Mouse (Mus musculus) heart, postnatal 36 days (tissue): ENCODE measurements at regions not wholly inside any gene's neighbourhood (a gene's known extent, or its start where the extent isn't known, plus 50 kb on each side); places are given as distances from the start of the nearest gene placed in this dataset.

Experiments
- DNase-seq, 2 experiments: peaks; one replicate each; pipeline ENCODE4 v3.0.0; 2021 to 2022
- intact Hi-C: fragments of 180-260 bp; cut with DNase I; formaldehyde crosslinking; loops from one replicate; pipeline ENCODE4 v1.15.1; 2025

- intact Hi-C loops, result no loop called here
- DNase-seq, result no peak
Measured at GRCm38 (mm10) chr6:148548138-148548778, 104.1 kb upstream of the Tmtc1 start.

DNA sequence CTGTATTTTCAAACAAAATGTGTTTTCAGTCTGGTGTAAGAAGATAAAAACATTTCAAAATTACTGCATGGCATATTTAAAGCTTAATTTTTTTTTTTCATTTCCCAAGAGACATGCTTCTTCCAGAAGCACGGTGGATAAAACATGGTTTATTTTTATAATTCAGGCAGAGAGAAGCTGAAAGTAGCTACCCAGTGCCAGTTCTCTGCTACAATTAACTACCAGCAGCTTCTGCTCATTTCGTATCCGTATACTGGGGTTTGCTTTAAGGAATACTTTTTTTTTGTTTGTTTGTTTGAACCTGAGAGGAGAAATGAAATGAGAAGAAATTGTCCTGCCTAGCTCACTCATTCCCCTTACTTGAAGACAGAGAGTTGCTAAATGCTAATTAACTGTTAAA, 98.9 kb upstream of the Tmtc1 start:
- intact Hi-C loops, result no loop called here
- DNase-seq, result no peak

DNA sequence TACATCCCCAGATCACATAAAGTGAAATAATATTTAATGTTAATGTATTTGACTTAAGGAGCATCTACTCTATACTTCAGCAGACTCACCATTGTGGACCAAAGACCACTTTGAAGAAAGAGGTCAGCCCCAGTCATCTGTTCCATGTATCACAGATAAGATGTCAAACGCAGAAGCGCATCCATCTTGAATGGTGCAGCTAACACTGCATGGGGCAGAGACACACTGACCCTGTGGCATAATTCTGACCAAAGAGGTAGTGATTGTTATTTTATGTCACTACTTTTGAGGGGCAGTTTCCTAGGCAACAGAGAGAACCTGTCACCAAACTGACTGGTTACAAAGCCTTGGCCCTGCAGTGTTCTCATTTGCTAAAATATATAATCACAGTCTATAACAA, 97.8 kb upstream of the Tmtc1 start:
- intact Hi-C loops, result no loop called here
- DNase-seq, result no peak

DNA sequence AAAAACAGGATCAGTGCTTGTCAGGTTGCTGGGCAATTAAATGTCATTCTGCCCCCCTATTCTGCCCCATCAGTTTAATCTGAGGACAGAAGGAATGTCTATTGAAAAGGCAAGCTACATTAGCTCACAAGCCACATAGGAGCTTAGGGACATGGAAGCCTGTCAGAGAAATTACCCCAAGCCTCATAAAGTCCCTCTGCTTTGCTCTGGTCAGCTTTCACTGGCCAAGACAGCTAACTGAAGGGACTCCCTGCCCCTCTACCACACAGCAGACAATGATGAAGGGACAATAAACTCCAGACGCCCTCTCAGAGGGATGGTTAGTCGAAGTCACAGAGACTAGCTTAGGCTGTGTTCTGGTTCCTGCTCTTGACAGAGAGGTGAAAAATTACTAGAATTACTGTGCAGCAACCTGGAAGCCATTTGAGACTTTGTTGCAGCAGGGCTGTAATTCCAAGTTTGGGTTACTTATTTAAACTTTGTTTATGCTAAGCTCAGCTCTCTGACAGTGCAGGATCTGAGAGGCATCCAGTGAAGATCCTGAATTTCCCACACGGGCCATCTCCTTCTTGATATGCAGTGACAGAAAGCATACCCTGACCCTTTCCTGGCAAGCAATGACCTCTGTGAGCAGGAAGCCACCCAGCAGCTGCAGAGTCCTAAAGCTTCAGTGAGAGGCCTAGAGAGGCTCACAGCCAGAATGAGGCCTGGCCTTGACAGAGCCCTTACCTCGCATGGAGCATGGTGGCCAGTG, 95.2 kb upstream of the Tmtc1 start:
- intact Hi-C loops, result no loop called here
- no peak for DNase-seq

DNA sequence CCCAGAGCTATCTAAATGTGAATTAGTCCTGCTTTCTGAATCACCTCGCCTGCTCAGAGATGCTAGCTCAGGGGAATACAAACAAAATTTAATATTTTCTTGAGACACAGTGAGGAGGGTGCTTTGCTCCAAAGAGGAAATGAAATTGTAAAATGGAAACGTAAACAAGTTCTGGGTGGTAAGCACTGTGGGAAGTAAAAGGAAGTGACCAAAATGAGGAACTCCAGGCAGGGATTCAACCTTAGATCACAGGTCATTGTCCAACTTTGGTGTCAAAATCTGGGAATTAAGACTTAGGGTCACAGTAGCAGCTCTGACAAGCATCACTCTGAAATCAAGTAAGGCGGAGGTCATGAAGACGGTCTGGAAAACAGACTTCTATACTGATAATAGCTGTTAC, 90.2 kb upstream of the Tmtc1 start:
- intact Hi-C loops, result no loop called here
- no peak for DNase-seq

DNA sequence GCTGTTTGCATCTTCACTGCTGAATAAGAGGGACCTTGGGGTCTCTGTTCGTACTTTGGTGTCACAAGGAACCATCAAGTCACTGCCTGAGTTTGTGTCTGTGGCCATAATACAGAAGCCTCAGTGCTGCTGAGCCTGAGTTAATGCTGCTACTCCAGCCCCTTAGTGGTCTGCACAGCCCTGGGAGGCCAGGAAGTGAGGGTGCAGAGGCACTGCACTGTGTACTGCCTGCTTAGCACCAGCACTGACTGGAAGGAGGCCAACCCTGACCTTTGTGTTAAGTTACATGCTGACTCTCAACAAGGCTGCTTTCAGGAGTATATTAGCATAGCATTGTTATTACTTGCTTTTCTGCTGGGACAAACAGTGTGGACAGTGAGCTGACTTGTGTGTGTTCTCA, 86.9 kb upstream of the Tmtc1 start:
- no peak for DNase-seq
- intact Hi-C loops, result no loop called here

DNA sequence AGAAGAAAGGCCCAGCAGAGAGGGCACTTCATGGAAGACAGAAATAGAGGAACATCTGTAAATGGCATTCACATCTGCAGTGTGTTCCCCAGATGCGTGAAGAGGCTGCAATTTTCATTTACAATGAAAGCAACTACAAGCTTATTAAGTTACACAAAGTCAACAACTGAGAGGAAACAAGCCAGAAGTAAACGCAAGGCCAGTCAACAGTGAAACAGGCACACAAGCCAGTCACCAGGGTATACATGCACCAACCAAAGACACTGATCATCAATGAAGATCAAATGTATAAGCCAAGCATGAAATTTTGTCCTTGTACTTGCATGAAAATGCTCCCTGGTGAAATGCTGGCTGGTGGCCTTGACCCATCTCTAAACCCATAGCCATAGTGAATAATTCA, 84.4 kb upstream of the Tmtc1 start:
- no peak for DNase-seq
- intact Hi-C loops, result no loop called here

DNA sequence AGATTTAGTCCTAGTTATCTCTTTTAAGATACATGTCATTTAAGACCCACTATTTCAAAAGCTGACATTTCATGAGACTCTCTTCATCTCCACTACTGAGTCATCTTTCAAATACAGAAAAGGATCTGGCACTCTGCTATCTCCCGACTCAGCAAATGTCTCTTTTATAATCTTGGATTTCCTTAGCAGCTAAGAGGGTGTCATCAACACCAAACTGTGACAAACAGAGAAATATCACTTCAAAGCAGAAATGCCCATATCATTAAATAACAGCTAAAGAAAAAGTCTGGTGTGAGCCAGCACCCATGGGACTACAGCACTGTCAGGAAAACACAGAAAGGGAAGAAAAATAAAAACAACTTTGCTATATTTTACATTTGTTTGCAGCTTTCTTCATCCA, 78.7 kb upstream of the Tmtc1 start:
- intact Hi-C loops, result no loop called here
- DNase-seq, result no peak

DNA sequence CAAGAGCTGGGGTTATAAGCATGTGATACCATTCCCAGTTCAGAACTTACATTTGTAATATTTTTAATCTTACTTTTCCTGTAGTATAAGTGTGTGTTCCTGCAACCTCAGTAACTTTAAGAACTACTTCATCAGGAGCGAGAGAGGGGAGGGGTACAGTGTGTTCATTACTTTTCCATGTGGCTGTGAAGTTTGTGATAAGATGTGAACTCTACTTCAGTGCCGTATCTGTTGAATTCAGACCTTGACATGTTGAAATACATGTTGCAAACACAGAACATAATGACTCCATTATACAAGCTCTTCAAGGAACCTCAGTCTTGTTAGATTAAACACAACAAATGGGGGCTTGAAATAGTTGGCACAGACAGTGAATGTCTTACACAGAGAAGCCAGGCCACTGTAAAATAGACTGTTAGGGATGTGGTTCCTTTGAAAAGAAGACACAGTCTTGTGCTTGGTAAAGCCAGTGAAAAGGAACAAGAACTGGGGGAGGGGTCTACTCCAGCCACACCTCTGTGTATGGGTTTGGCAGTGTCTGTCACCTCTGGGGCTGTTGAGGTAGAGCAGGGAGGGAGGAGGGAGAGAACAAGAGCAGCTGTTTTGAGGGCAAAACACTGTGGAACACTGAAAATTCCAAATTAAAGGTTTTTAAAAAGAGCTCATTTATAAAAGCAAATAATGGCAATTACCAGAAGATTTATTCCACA, 73.5 kb upstream of the Tmtc1 start:
- intact Hi-C loops, result no loop called here
- no peak for DNase-seq

- DNase-seq, result no peak
- intact Hi-C loops, result no loop called here
Measured at GRCm38 (mm10) chr6:148516654-148517053, 72.5 kb upstream of the Tmtc1 start.

GRCm38 (mm10) chr6:148515105-148515504, 70.9 kb upstream of the Tmtc1 start:
- intact Hi-C loops, result no loop called here
- DNase-seq, result no peak

GRCm38 (mm10) chr6:148514645-148515044, 70.5 kb upstream of the Tmtc1 start:
- intact Hi-C loops, result no loop called here
- no peak for DNase-seq

GRCm38 (mm10) chr6:148514124-148514523, 69.9 kb upstream of the Tmtc1 start:
- DNase-seq, result no peak
- intact Hi-C loops, result no loop called here

- no peak for DNase-seq
- intact Hi-C loops, result no loop called here
Measured at GRCm38 (mm10) chr6:148513134-148513533, 68.9 kb upstream of the Tmtc1 start.

GRCm38 (mm10) chr6:148505325-148505724, 61.1 kb upstream of the Tmtc1 start:
- intact Hi-C loops, result no loop called here
- DNase-seq, result no peak

GRCm38 (mm10) chr6:148500251-148501179, 56.3 kb upstream of the Tmtc1 start:
- peak in 1 of 2 experiments; percentile 3 for DNase-seq
- intact Hi-C loops, result no loop called here
